Mouse (Mus musculus) cerebellum, postnatal 10 days (tissue): ENCODE data around the gene Zmym3.

ENCODE experiments used
- DNase-seq, 2 experiments: peaks; one replicate each; pipeline ENCODE4 v3.0.0; 2021; ENCODE audit warnings: mixed read lengths in 2 of 2

The Zmym3 gene

DNA sequence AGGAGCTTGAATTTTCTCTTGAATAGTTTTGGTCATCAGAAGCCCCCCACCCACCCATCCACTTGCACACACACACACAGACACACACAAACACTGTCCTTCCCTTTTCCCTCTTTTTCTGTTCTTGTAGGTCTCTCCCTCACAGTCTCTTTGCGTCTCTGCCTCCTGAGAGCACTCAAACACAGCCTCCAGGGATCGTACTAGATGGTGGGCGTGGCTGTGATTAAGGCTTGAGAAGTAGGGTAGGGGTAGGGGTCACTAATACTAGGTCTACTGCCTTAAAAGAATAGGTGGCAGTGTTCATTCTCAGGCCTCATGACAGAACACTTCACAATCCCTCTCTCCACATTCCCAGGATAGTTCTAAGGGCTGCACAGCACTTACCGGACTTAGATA lies at the start of gene Zmym3:
Gene Zmym3, minus strand, starts transcription at position 150 of the 396 bp plus-strand sequence.
- DNase-seq: peak in 1 of 2 experiments; percentile 6

DNA sequence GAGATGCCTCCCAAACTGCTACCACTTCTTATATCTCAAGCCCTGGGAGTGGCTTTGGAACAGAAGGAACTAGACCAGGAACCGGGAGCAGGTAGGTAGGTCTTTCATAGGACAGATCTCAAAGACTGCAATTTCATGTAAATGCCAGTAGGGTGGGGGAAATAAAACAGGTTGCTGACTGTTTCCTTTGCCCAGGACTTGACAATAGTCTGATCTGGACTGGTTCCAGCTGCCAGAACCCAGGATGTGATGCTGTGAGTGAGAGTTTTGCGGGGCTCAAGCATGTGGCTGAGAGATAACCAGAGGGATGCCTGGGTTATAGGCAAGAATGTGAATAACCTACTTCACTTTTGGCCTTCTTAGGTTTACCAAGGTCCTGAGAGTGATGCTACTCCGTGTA lies 30.9 kb upstream of the Zmym3 start:
- no peak for DNase-seq

DNA sequence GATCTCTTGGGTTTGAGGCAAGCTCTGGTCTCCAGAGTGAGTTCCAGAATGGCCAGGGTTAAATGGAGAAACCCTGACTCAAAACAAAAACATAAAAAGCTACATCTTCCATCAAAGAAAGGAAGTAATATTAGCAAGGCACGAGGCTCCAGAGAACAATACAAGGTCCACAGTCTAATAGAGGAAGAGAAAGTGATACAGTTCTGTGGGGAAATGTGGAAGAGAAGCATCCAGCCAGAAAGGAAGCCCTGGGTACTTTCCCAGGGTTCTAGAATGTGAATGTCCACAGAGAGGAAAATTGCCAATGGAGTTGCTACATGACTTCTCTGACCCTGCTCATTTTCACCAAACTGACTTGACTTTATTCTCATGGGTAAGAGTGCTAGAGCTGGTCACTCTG lies 30.5 kb upstream of the Zmym3 start:
- DNase-seq: no peak

GRCm38 (mm10) chrX:101448886-101449475 lies 28.3 kb upstream of the Zmym3 start, which contains the start of gene Itgb1bp2:
TSS of gene Itgb1bp2 (plus strand) at chrX:101449088.
- no peak for DNase-seq

GRCm38 (mm10) chrX:101429976-101430375 lies 9.3 kb upstream of the Zmym3 start:
- peak in 1 of 2 experiments; percentile 37 for DNase-seq

DNA sequence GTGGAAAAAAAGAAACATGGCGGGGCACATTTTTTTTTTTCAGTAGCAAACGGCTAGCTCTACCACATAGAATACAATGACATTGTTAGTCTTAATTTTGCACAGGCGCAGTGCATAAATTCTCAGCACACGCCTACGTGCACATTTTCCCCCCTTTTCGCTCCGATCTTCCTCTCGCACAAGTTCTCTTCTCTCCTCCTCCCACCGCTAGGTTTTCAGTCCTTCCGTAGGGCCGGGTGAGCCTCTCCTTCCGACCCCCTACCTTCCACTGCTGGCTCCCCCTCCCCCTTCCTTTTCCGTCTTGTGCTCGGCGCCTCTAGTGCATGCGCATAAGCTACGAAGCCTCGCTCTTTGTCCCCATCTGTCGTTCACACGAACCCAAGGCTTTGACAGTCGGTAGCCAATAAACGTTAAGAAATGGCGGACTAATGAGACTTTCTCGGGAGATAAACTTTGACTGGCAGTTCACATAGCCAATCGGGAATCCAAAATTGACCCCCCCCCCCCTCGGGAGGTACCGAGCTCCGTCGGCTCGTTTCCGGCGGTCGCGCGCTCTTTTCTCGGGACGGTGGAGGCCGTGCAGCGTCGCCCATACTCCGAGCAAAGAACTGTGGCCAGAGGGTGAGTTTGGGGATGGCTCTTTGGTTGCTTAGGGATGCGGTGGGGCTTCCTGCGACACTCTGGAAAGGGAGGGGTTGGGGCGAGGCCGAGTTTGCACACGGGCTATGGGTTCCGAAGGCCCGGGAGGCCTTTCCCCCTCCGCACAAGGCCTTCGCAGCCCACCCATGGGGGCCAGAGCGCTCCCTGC lies 8.7 kb upstream of the Zmym3 start, which contains the start of gene Nono:
Gene Nono, plus strand, starts transcription at position 177 of the 808 bp plus-strand sequence.
- peak; percentile 92 to 96 for DNase-seq

DNA sequence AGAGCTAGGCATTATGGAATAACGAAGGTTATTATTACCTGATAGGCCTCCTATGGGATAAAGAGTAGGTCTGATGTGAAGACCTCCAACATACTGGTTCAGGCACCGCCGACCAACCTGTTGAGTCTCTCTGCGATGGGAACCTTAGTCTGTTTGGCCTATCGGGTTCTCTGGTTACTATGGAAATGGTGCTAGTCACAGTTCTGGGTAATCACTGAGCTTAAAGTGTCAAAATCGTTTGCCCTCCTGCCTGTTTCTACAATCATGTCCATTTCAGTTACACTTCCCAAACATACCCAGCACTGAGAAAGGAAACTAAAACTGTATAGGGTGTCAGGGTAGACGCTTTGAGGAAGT lies 8.1 kb upstream of the Zmym3 start:
- peak; percentile 22 to 42 for DNase-seq

DNA sequence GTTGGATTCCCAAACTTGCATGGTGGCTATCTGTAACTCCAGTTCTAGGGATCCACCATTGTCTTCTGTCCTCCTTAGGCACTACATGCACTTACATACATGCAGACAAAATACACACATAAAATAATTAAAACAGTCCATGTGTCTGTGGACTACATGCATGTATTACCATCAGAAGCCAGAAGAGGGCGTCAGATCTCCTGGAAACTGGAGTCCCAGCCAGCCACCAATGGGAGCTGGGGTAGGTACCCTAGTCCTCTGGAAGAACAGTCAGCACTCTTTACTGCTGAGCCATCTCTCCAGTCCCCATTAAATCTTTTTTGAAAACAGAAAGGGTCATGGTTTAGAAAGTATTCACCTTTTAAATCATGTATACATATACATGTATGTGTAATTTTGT lies 7.1 kb upstream of the Zmym3 start:
- DNase-seq: peak; percentile 16 to 32

DNA sequence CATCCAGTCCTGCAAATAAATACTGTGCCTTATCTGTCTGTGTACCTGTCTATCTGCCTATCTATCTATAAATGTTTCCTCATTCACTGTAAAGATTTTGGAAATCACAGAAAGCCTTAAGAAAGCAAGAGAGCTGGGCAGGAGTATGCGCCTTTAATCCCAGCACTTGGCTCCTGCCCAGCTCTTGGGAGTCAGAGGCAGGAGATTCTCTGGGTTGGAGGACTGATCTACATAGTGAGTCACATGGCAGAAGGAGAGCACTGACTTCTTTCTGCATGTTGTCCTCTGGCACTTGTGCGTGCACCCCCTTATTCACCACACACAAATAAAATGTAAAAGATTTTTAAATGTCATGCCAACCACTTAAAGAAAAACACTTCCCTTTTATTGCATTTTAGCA lies 2.8 kb upstream of the Zmym3 start:
- DNase-seq: peak; percentile 17 to 21

DNA sequence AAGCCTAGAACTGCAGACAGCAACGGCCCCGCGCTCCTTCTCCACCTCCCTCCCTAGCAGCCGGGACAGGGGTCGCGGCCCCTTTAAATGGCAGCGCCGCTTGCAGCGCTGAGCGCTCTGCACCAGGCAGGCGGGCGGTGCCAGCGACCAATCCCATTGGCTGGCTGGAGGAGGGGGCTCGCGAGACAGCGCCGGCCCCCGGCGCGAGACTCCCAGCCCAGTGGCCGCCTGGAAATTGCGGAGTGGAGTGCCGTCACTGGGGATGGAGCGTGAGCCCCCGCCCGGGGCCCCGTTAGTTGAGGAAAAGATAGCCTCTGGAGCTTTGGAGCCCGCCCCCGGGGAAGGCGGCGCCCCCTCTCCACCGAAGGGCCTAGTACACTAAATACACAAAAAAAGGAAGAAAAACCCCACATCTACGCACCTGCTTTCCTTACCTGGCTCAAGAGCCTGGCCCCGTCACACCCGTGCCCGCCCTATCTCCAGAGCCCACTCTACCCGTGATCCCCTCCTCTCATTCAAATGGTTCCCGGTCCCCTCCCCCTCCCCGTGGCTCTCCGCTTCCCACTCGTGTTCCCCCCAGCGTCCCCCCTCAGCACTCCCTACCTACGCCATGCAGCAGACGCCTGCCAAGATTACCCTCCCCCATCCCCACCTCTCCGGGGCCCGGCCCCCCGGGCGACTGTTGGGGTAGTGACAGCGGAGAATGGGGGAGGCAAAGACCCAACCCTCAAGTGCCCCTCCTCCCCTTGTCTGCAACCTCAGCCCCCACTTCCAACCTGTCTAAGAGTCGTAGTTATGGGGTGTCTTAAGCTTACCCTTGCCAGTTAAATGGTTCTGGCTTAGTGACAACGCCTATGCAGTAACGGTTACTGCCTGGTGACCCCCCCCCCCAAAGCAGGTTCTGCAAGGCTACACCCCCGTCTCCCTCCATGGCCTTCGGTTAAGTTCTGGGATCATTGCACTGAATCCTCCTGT lies 637 bp downstream of the Zmym3 start:
- DNase-seq: peak; percentile 91 to 95

DNA sequence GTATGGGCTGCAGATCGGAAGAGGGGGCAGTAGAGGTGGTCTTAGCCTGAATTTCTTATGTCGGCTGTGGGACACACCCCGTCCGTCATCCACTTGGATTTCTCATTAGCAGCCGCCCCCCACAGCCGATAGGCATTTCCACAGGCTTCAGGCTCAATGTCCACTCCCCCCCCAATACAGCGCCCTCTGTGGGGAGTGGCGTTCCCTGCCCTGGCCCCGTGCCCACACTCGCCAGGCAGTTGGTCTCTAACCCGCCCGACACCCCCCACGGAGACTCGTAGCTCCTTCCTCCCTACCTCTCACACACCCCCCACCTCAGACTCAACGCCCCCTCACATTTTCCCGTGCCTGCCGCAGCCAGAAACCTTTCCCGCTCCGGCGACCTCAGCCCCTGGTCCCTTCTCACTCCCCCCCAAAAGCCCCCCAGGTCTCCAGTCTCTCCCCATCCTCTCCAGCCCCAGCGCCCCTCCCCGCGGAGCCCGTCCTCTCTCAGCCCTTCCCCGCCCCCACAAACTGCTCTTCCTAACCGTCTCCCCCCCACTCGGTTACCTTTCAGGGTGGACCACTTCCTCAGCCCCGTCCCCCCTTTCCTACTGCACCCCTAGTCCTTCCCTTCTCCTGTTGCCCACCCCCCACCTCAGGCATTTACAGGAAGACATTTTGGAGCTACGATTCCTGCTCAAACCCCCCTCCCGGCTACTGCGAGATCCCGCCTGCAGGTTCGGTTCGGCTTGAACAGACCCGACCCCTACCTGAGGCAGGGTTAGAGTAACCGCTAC lies 1.5 kb downstream of the Zmym3 start:
- DNase-seq: peak; percentile 84

DNA sequence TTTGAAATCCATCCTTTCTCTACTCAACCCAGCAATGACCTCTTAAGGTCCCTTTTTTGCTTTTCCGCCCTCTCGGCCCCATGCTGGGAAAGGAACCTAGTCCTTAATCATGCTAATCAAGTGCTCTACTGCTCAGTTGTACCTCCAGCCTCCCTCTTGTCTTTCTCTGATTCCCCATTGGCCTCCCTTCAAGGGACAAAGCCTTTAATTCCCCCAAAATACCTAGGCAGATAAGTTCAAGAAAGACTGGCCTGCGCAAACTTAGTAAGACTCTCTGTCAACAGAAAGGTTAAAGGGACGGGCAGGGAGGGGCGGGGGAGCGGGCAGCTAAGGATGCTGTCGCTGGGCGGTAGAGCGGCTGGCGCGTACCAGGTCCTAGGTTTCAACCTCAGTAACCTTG lies 24.2 kb downstream of the Zmym3 start:
- DNase-seq: no peak

GRCm38 (mm10) chrX:101394341-101394740 lies 26.3 kb downstream of the Zmym3 start:
- no peak for DNase-seq

DNA sequence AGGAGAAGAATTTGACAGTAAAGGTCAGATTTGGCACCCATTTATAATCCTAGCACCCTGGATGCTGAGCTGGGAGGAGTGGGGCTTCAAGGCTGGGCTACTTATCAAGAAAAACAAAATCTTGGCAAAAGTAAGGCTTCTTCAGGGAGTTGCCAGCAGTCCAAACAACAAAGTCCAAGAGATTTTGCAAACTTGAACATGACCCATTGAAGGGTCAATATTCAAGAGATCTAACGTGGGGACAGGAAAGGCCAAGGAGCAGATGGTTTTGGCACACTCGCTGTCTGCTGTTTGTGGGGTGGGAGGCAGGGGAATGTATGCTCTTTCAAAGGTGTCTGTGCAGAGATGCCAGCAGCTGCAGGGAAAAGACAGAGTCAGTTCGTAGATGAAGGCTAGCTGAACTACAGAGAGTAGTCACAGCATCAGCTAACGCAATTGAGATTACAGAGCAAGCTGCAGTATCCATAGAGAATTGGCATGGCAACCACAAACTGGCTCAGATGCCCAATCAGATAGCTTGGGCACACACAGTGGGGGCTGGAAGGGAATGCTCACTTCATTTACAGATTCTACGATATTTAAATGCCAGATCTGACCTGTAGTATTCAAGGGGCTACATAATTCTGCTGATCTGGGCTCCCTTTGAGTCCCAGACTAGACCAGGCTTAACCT lies 31.6 kb downstream of the Zmym3 start:
- DNase-seq: peak in 1 of 2 experiments; percentile 13

GRCm38 (mm10) chrX:101386222-101386621 lies 34.4 kb downstream of the Zmym3 start:
- no peak for DNase-seq

GRCm38 (mm10) chrX:101384439-101385137 lies 36.1 kb downstream of the Zmym3 start:
- peak; percentile 34 to 49 for DNase-seq

GRCm38 (mm10) chrX:101383455-101383854 lies 37.2 kb downstream of the Zmym3 start:
- DNase-seq: no peak

DNA sequence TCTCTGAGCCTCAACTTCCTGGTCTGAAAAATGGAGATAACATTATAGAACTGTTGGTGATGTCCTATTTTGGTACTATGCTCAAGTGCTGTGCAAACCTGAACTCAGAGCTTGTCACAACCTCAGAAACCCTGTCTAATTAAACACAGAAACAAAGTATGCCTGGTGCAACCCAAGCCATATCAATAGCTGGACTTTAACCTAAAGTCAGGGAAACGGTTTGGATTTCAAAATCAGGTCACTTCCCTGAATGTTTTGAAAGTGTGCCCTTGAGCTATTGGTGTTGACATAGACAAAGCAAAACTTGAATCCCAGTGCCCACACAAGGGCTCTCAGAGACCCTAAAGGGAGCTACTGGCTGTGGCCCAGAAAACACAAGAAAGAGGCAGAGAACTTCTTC lies 40.9 kb downstream of the Zmym3 start:
- no peak for DNase-seq

GRCm38 (mm10) chrX:101377076-101377475 lies 43.6 kb downstream of the Zmym3 start:
- DNase-seq: no peak

DNA sequence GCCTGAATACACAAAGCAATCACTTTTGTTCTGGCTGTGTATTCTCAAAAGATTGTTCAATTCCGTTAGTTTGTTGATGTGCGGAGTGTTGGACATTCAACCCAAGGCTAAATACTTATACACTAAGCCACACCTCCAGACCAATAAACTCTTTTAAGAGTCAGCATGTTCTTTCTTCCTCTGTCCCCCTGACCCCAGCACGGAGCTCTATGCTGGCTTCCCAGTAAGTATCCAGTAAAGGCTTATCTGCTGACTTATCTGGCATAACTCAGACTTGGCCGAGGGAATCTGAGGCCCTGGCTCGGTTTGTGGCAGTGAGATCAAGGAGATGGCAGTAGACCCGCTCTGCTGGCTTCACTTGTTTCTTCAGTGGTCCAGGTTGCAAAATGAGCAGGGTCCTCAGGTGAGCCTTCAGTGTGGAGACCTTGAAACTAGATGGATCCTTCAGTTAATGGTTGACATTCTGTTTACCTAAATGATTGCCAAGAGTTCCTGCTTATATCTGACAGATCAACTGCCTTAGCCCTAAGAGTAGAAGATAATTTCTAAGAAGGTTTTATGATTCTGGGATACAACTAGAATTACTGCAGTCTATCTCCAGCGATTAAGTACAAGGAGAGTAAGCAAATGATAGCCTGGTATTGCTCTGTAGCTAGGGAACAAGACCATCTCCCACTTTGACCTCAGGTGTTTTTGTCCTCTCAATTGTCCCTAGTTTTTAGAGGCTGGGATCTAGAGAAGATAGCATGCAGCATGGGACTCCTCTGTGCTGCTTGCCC lies 44.3 kb downstream of the Zmym3 start, which contains the start of gene Gjb1:
Gene Gjb1, plus strand, starts transcription at position 189 of the 779 bp plus-strand sequence.
- no peak for DNase-seq
